Mouse (Mus musculus): ENCODE measurements at regions not wholly inside any gene's neighbourhood (a gene's known extent, or its start where the extent isn't known, plus 50 kb on each side); places are given as distances from the start of the nearest gene placed in this dataset.
"Not testable (repeated sequence)": the region's sequence is repeated elsewhere in the genome, so short reads cannot be mapped to it uniquely, and the experiment has no call there.

GRCm38 (mm10) chr6:19855476-19855875, 989.4 kb downstream of the Ankrd7 start:
- DNase-seq (ENCODE audit: low read depth, low spot score): not testable (repeated sequence)

- DNase-seq (ENCODE audit: low read depth, low spot score): no peak
These were observed 998.0 kb downstream of the Ankrd7 start for GRCm38 (mm10) chr6:19864101-19864500.

- no peak for DNase-seq (ENCODE audit: low read depth, low spot score)
These were observed 1003.6 kb downstream of the Ankrd7 start for GRCm38 (mm10) chr6:19869697-19870096.

- DNase-seq (ENCODE audit: low read depth, low spot score): no peak
These were observed 1045.1 kb downstream of the Ankrd7 start for GRCm38 (mm10) chr6:19911181-19911580.

GRCm38 (mm10) chr6:19941784-19942183, 1075.7 kb downstream of the Ankrd7 start:
- DNase-seq (ENCODE audit: low read depth, low spot score): not testable (repeated sequence)

GRCm38 (mm10) chr6:19944334-19944733, 1078.2 kb downstream of the Ankrd7 start:
- no peak for DNase-seq (ENCODE audit: low read depth, low spot score)

- no peak for DNase-seq (ENCODE audit: low read depth, low spot score)
These were observed 1079.6 kb downstream of the Ankrd7 start for GRCm38 (mm10) chr6:19945693-19946092.

GRCm38 (mm10) chr6:19975898-19976297, 1109.8 kb downstream of the Ankrd7 start:
- DNase-seq (ENCODE audit: low read depth, low spot score): no peak

- no peak for DNase-seq (ENCODE audit: low read depth, low spot score)
These were observed 1125.7 kb downstream of the Ankrd7 start for GRCm38 (mm10) chr6:19991829-19992228.

- no peak for DNase-seq (ENCODE audit: low read depth, low spot score)
These were observed 1162.3 kb downstream of the Ankrd7 start for GRCm38 (mm10) chr6:20028466-20028865.

- peak; percentile 0 for DNase-seq (ENCODE audit: low read depth, low spot score)
These were observed 1171.7 kb downstream of the Ankrd7 start for GRCm38 (mm10) chr6:20037769-20038168.

GRCm38 (mm10) chr6:20078666-20079065, 1136.6 kb upstream of the Kcnd2 start:
- no peak for DNase-seq (ENCODE audit: low read depth, low spot score)

GRCm38 (mm10) chr6:20092057-20092917, 1123.0 kb upstream of the Kcnd2 start:
- no peak for DNase-seq (ENCODE audit: low read depth, low spot score)

GRCm38 (mm10) chr6:20133991-20134390, 1081.3 kb upstream of the Kcnd2 start:
- DNase-seq (ENCODE audit: low read depth, low spot score): not testable (repeated sequence)

- DNase-seq (ENCODE audit: low read depth, low spot score): no peak
These were observed 1077.8 kb upstream of the Kcnd2 start for GRCm38 (mm10) chr6:20137546-20137945.

Measured in mesoderm, embryonic 11.5 days (tissue).